Mouse (Mus musculus) layer of hippocampus, adult 11-12 months (tissue): ENCODE measurements around the gene Tex52.

Source experiments
- DNase-seq: peaks from one replicate; pipeline ENCODE4 v3.0.0; 2022; ENCODE audit warnings: low spot score

Gene Tex52

GRCm38 (mm10) chr6:128375192-128375591, at the start of gene Tex52, which contains the start of gene Gm44596:
Gene Tex52 (plus strand): TSS chr6:128375456.
Gene Gm44596 (plus strand): TSS chr6:128375503.
- peak; percentile 66 for DNase-seq

- peak; percentile 81 for DNase-seq
These were observed 40.7 kb upstream of the Tex52 start for GRCm38 (mm10) chr6:128334397-128335124.

GRCm38 (mm10) chr6:128337467-128337866, 37.8 kb upstream of the Tex52 start:
- no peak for DNase-seq

- DNase-seq = no peak
These were observed 36.4 kb upstream of the Tex52 start for GRCm38 (mm10) chr6:128338876-128339275.

DNA sequence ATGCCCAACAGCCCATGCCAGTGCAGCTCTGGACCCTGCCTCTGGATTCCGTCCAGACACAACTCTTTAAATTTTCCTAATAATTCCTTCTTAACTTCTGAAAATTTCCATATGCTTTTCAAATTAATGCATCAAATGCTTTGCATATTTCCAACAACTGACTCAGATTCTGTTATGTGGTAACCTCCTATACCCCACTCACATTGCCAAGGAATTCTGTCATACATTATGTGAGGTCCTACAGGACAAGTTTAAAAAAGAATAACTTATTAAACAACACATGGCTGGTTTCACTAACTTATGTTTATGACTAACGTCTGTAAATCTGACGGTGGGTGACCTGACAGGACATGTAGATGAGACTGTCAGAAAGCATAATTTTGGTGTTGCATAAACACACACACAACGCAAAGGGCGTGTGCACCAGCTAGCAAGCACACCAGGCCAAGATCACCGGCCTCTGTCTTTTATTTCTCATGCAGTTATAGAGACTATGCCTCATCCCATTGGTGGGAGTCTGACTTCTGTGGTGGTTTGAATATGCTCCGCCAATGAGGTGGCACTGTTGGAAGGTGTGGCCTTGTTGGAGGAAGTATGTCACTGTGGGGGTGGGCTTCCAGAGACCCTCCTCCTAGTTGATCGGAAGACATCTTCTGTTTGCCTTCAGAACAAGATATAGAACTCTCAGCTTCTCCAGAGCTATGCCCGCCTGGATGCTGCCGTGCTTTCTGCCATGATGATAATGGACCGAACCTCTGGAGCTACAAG, 33.1 kb upstream of the Tex52 start:
- DNase-seq = no peak

- no peak for DNase-seq
These were observed 29.6 kb upstream of the Tex52 start for GRCm38 (mm10) chr6:128345623-128346022.

DNA sequence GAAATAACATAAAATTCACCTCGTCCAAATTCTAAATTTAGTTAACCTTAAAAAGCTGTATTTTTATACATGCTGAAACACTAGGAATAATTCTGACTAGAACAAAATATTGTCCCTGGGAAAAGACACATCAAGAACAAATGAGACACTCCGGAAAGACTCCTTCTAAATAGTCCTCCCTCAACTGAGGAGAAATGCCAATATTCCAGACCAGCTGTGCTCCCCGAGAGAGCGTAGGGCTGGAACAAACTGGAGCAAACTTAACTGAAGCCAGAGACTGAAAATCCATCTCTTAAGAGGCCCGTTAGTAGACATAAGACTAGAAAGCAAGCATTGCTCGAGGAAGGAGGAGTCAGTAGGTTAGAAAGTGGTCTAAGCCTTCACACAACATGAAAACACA, 28.5 kb upstream of the Tex52 start:
- DNase-seq = no peak

DNA sequence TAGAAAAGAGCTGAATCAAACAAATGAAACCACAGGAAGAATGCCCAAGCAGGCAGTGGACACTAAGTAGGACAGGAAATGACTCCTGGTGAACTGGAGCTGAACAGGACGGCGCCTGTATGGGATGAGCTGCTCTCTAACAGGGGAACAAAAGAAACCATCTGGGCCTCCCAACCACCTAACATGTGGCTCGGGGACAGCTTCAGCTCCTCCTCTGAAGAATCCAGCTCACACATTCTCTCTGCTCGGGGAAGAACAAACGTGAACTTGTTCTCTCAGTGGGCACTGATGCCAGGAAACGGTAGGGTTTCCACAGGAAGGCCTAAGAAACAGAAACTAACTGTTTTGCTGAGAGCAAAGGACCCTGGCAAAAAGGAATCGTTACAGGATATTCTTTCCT, 25.5 kb upstream of the Tex52 start:
- peak; percentile 57 for DNase-seq

DNA sequence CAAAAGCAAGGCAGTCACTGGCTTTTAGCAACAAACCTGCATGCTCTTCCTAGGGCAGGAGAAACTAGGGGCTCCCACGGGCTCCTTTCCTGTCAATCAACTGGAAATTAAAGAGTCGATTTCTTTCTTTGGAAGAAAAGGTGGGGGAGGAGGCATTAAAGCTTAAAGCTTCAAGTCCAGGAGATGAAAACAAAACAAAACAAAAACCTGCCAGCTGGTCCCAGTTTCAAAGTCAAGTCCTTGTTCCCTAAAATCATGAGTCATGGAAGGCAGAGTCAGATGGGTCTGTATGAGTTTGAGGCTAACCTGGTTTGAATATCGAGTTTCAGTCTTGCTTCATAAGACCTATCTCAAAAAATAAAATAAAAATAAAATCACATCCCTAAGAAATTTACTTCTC, 21.1 kb upstream of the Tex52 start:
- DNase-seq = no peak

DNA sequence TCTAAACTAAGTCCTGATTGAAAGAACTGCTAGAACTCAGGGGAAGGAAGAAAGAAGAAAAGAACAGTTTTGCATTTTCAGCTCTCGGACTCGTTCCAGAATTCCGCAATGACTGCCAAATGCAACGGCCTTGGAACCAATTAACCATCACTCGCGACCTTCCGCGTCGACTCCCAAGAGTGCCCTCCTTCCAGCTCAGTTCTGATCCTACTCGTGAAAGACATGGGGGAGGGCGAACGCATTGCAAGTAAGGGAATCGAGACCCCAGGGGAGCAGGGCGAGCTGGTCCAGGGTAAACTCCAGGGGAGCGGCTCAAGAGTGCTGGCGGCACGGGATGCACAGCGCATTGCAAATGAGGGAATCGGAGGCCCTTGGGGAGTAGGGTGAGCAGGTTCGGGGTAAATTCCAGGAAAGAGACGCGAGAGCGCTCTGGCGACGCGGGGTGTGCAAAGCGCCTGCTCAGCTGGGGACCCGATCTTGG, 20.0 kb upstream of the Tex52 start:
- DNase-seq = peak; percentile 62

- DNase-seq = peak; percentile 97
These were observed 19.4 kb upstream of the Tex52 start, which contains the start of gene Tulp3 for GRCm38 (mm10) chr6:128355726-128356416. Gene Tulp3 (minus strand): TSS chr6:128355851.

GRCm38 (mm10) chr6:128358999-128359398, 16.3 kb upstream of the Tex52 start:
- DNase-seq = peak; percentile 83

- DNase-seq = no peak
These were observed 13.4 kb upstream of the Tex52 start for GRCm38 (mm10) chr6:128361901-128362300.

- peak; percentile 80 for DNase-seq
These were observed 12.8 kb upstream of the Tex52 start, which contains the start of the genes Rhno1 and Foxm1 for GRCm38 (mm10) chr6:128362381-128363006. Gene Rhno1 (minus strand): TSS chr6:128362911. Gene Foxm1 (plus strand): TSS chr6:128362967.

DNA sequence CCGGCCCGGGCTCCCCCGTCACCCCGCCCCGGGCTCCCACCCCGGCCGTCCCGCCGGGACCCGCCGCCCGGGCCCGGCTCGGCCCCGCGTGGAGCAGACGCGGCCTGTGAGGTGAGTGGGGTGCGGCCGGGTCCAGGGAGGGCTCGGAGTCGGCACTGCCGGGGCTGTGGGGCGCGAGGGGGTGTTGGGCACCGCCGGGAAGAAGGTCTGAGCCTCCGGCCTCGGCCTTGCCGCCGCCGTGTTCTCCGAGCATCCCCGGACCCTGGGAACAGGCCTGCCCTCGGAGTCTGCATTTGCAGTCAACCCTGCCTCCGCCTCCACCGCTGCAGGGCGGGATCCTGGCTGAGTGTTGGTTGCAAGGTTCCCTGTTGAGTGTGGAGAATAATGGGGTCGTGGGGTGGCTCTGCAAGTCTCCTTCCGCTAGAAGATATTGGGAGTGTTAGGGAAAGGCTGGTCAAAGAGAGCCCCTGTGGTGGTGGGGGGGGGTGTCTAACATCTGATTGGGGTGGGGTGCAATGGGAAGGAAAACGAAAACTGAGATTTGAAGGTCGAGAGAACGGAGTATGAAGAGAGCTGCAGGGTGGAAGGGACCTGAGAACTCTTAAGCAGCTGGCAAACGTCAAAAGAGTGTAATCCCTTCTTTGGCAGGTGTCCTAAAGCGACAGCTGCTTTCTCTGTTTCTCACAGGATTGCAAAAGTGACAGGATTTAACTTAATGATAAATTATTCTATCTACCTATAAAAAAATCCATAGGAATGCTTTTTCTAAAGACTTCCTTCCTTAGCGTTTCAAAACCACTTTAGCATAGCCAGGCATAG, 12.0 kb upstream of the Tex52 start:
- DNase-seq = no peak

DNA sequence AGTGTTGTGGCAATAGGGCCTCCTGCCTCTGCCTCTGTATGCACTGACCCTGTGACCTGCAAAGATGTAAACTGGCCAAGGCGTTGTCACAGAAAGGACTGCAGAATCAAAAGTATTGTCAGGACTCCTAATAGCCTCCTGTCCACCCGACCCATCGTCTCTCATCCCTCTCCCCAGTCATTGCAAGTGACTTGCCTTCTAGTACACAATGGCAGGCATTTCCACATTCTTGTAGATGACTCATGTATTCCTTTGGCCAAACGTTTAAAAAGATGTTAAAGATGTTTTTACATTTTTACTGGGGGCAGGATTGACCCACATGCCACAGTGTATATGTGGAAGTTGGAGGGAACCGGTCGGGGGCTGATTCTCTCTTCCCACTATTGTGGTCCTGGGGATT, 10.5 kb upstream of the Tex52 start:
- DNase-seq = no peak

GRCm38 (mm10) chr6:128366466-128366865, 8.8 kb upstream of the Tex52 start:
- DNase-seq = no peak

DNA sequence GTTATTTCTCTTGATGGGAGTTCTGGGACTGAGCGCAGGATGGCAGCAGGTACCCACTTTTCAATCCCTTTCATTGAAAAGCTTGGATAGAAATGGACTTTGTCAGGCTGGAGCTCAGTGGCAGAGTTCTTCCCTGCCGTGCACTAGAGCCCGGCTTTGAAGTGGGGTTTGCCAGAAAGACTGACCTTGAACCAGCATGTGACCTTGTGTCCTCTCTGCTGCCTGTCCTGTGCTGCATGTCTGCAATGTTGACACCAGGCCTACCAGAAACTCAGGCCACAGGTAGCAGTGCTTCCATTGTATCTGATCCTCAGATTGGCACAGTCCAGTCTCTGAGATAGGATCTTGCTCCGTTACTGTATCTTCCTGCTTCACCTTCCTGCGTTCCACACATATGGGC, 5.2 kb upstream of the Tex52 start:
- no peak for DNase-seq

- no peak for DNase-seq
These were observed 1.3 kb downstream of the Tex52 start for GRCm38 (mm10) chr6:128376371-128377085.

DNA sequence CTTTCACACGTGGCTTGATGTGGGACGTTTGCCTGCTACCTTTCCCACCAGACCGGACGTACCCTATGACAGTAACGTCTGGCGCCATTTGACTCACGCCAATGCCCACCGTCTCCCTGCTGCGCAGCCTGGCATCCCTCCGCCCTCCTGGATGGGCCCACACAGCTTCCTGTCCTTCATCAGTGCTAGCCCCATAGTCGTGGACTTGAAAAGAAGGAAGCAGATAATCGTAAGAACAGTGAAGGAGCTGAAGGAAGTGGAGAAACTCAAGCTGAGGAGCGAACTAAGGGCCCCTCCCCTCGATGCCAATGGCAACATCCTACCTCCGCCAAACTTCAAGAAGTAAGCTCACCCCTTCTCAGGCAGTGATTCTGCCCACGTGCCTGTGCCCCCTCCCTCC, 4.4 kb downstream of the Tex52 start:
- no peak for DNase-seq
